Mouse (Mus musculus) heart, embryonic 13.5 days (tissue): ENCODE results near the gene Hcar1. TPM values are rescaled to one million over a fixed set of nuclear protein-coding genes. Genes with fewer than 3 reads are reported as not detected.

ENCODE experiments used
- ATAC-seq: fragments of 200-750 bp; cut with Nextera tagmentation; 2 replicates; pipeline ENCODE4 v1.8.0; 2017; ENCODE audit warnings: moderate TSS enrichment; ENCODE audit not compliant: insufficient number of reproducible peaks, low FRiP score, low TSS enrichment; ENCODE audit errors: extremely low read depth
- H3K27ac ChIP-seq: fragments of 300-500 bp; sonication (generic); replicated peaks from 2 replicates; pipeline ENCODE4 v1.5.1; 2015; ENCODE audit warnings: moderate library complexity, mild to moderate bottlenecking, inconsistent platforms
- H3K27me3 ChIP-seq: fragments of 300-500 bp; sonication (generic); replicated peaks from 2 replicates; pipeline ENCODE4 v1.6.1; 2015; ENCODE audit warnings: mild to moderate bottlenecking, inconsistent platforms
- H3K36me3 ChIP-seq: fragments of 300-500 bp; sonication (generic); 2 replicates; pipeline ENCODE4 v1.6.1; 2015; ENCODE audit warnings: mild to moderate bottlenecking, inconsistent platforms
- H3K4me1 ChIP-seq: fragments of 300-500 bp; sonication (generic); 2 replicates; pipeline ENCODE4 v1.6.1; 2015; ENCODE audit warnings: inconsistent platforms
- H3K4me2 ChIP-seq: fragments of 300-500 bp; sonication (generic); 2 replicates; pipeline ENCODE4 v1.6.1; 2015; ENCODE audit warnings: inconsistent platforms, mild to moderate bottlenecking, moderate library complexity
- H3K4me3 ChIP-seq: fragments of 300-500 bp; sonication (generic); 2 replicates; pipeline ENCODE4 v1.5.1; 2015; ENCODE audit warnings: moderate library complexity, mild to moderate bottlenecking, inconsistent platforms
- H3K9ac ChIP-seq: fragments of 300-500 bp; sonication (generic); 2 replicates; pipeline ENCODE4 v1.6.1; 2015; ENCODE audit warnings: inconsistent platforms, mild to moderate bottlenecking, moderate library complexity
- H3K9me3 ChIP-seq: fragments of 300-500 bp; sonication (generic); 2 replicates; pipeline ENCODE4 v1.6.1; 2016; ENCODE audit warnings: inconsistent platforms
- WGBS: fragments of 180-500 bp; shearing (Covaris S2); methylation state at CpG from one replicate; pipeline ENCODE4 v1.1.7; 2015; ENCODE audit warnings: mixed read lengths; 5-methylcytosine and 5-hydroxymethylcytosine counted together
- polyA plus RNA-seq: library from polyadenylated mRNA; unstranded; fragments of >200 nt; fragmentation: Nextera tagmentation; extraction: Ambion mirVana; gene quantifications from 2 replicates; pipeline ENCODE4 v1.2.1, GENCODE M21; 2015

Gene Hcar1
- 0.10 and 0.20 TPM in 2 replicates for polyA plus RNA-seq

DNA sequence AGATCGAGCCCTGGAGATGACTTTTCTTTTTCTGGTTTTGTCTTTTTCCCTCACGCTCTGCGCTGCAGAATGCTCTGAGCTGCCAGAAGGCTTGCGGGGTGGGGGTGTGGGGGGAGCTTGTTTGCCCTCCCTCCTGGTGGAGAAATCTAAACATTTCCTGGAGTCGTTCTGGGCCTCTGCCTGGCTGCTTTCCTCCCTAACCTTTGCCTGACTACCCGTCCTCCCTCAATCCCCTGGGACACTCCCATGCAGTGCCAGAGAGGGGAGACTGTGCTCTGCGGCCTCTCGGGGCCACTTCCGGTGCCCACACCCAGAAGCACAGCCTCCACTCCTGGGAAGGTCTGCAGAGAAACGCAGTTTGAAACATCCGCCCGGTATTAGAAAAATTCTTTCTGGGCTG lies at the start of gene Hcar1:
Hcar1 (minus strand) TSS at position 93 of the 400 bp plus-strand sequence.
- H3K36me3 ChIP-seq = no peaks in the 10 kb centered on the region
- 0 out of 2 replicates have a peak within 1 kb of the TSS, but pooled peaks have one; percentile 33 for H3K9ac ChIP-seq
- peaks cover 10% of the 10 kb centered on the region; the same call in 1 of the 2 replicates for H3K4me1 ChIP-seq
- peak within 1 kb of the TSS; percentile 35; the same call in 1 of the 2 replicates for H3K4me2 ChIP-seq
- no peaks in the 10 kb centered on the region for H3K9me3 ChIP-seq
- no peak for ATAC-seq
- no peak within 1 kb of the TSS for H3K4me3 ChIP-seq
- WGBS = 49% methylated on average over 12 of the region's 12 CpGs
- H3K27me3 ChIP-seq = no peaks in the 10 kb centered on the region; the same call in 1 of the 2 replicates
- no peak within 1 kb of the TSS for H3K27ac ChIP-seq

DNA sequence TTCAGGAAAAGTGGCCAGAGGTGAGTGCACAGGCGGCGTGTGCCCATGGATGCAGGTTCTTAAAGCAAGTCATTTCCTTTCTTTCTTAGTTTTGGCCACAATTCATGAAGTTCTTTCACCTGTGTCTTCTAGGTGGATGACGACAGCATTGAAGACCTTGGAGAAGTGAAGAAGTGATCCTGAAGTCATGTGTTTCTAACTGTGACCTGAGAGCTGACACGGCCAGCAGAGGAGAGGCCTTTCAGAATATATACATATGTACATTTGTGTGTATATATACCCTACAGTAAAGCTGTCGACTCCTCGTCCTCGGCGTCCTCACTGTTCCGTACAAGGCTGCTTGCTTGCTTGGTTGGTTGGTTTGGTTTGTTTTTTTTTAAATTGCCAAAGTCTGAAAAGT lies 47.3 kb upstream of the Hcar1 start, which contains the start of gene Gm43518:
Gm43518 (plus strand) TSS at position 301 of the 400 bp plus-strand sequence.
- Histone ChIP-seq H3K27me3 (no peaks in the 10 kb centered on the region), H3K9me3 (no peaks in the 10 kb centered on the region), H3K4me3 (no peak within 1 kb of the TSS), H3K4me2 (no peak within 1 kb of the TSS), H3K9ac (no peak within 1 kb of the TSS), H3K27ac (no peak within 1 kb of the TSS), H3K4me1 (peaks cover 7% of the 10 kb centered on the region), H3K36me3 (peaks cover 77% of the 10 kb centered on the region)
- 91% methylated on average over 9 of the region's 9 CpGs for WGBS
- ATAC-seq = no peak

DNA sequence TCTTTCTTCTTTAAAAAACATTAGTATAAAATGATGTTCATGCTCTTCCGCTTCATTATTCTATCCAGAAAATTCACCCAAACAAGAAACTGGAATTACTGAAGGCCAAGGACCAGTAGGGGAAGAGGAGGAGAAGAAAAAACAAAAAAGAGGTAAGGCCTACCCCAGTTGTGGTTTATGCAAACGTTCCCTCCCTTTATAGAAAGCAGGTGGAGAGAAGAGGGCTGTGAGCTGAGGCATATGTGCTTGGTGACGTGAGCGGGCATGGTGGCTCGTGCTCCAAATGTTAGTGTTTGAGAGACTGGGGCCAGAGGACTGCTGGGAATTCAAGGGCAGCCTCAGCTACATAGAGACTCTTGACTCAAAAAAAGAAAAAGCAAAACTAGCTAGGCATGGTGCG lies 42.3 kb upstream of the Hcar1 start:
- Histone ChIP-seq H3K36me3 (peaks cover 94% of the 10 kb centered on the region), H3K4me3 (no peak overlapping the region), H3K9me3 (no peaks in the 10 kb centered on the region), H3K27me3 (no peaks in the 10 kb centered on the region), H3K4me2 (no peak overlapping the region), H3K9ac (no peak overlapping the region), H3K4me1 (no peaks in the 10 kb centered on the region), H3K27ac (no peak overlapping the region)
- WGBS = 89% methylated on average over 6 of the region's 6 CpGs
- no peak for ATAC-seq

DNA sequence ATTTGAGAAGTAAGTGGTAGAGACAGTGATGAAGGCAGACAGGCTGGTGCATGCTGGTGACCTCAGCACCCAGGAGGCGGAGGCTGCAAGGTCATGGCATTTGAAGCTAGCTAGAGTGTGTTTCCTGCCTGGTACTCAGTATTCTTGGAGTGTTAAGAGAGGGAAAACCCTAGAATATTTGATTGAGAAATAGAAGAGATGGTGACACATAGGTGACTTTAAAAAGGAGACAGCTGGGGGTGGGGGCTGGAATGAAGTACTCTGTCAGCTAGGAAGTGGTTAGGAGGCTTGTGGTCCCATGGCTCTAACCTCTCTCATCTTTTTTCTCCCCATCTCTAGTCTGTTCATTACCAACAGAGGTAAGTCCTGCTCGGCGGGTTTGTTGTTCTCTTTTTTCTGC lies 35.0 kb upstream of the Hcar1 start:
- no peaks in the 10 kb centered on the region for H3K9me3 ChIP-seq
- H3K4me1 ChIP-seq = peaks cover 12% of the 10 kb centered on the region
- no peak overlapping the region for H3K27ac ChIP-seq
- 84% methylated on average over 3 of the region's 3 CpGs for WGBS
- ATAC-seq = no peak
- H3K27me3 ChIP-seq = no peaks in the 10 kb centered on the region
- no peak overlapping the region for H3K4me3 ChIP-seq
- H3K36me3 ChIP-seq = peaks cover 98% of the 10 kb centered on the region
- H3K4me2 ChIP-seq = no peak overlapping the region
- H3K9ac ChIP-seq = no peak overlapping the region

DNA sequence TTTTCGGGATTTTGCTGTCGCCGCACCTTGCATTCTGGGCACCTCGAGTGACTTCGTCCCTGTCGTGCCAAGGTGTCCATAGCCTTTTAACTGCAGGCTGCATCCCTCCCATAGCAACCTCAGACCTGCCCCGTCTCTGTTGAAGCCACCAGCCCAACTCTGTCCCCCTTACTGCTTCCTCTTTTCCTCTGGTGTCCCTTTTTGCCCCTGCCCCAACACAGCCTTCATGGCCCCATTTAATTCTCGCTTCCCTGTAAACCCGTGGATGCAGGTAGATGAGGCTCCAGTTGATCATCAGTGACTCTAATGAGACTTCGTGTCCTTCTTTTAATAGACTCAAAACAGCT lies 27.8 kb upstream of the Hcar1 start:
- H3K9ac ChIP-seq = peak overlapping the region; percentile 98
- peaks cover 20% of the 10 kb centered on the region for H3K4me1 ChIP-seq
- peak overlapping the region; percentile 82; the same call in 1 of the 2 replicates for H3K27ac ChIP-seq
- no peak for ATAC-seq
- H3K36me3 ChIP-seq = peaks cover 45% of the 10 kb centered on the region
- H3K4me3 ChIP-seq = peak overlapping the region; percentile 84
- no peaks in the 10 kb centered on the region for H3K27me3 ChIP-seq
- peak overlapping the region; percentile 97 for H3K4me2 ChIP-seq
- no peaks in the 10 kb centered on the region for H3K9me3 ChIP-seq
- 2% methylated on average over 10 of the region's 10 CpGs for WGBS

DNA sequence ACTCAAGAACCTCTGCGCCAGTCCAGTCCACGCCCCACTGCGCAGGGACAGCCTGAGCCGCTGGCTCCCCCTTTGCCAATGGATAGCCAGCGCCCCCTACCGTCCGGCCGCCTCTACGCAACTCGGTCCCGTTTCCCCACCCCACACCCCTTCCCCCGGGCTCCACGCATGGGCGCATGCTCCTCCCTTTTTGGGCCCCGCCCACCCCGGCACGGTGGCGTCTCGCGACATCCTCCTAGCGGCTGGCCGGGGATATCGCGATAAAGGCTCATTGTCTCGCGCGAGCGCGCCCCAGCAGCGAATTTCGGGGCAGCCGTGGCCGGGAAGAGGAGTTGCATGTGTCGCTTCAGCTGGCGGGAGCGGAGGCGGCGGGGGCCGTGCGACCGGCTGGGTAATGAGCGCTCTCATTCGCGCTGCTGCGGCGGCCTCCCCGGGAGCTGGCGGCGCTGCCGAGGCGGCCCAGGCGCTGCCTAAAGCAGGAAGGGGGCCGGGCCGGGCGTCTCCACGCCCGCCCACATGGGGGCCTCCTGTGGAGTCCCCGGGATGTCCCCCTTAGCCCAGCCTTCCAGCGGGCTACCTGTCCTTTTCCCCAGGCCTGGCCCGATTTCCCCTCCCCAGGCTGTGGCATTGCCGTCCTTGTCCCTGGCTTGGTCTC lies 27.3 kb upstream of the Hcar1 start, which contains the start of gene Denr:
Denr (plus strand) TSS at position 200 of the 655 bp plus-strand sequence.
- Histone ChIP-seq H3K36me3 (peaks cover 40% of the 10 kb centered on the region), H3K9me3 (no peaks in the 10 kb centered on the region), H3K9ac (peak within 1 kb of the TSS; percentile 98), H3K4me3 (peak within 1 kb of the TSS; percentile 84), H3K4me2 (peak within 1 kb of the TSS; percentile 97), H3K27ac (peak within 1 kb of the TSS; percentile 82), H3K4me1 (peaks cover 20% of the 10 kb centered on the region), H3K27me3 (no peaks in the 10 kb centered on the region)
- peak; percentile 91 for ATAC-seq
- under 1% methylated on average over 45 of the region's 61 CpGs for WGBS

DNA sequence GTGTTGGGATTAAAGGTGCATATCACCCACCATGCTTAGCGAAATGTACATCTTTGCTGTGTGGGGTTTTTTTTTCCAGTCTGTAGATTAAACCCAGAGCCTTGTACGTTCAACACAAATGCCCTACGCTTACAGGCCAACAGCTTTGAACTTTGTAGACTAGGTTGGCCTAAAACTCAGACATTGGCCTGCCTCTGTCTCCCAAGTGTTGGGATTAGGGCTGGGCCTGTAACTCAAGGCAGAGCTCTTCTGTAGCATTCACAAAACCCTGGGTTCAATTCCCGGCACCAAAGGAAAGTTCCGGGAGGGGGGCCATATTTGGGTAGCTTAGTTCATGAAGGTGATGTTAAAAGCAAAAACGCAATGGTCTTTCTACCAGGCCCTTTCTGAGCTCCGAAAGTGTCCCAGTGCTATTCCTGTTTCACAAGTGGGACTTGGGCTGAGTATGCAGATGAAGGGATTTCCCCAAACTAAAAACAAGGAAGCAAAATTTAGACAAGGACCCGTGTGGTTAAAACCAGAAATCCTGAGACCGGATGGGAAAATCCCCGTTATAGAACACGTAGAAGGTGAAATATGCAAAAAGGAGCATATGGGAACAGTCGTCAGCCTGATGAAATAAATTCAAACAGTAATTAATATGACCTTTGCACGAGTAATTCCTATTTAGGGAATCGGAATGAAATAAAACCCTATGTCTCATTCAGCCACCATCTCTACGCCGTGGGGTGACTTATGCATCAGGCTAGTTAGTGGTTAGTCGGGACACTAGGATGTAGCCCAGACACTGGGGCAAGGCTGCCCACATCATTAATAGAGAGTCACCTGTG lies 26.5 kb upstream of the Hcar1 start:
- Histone ChIP-seq H3K9me3 (no peaks in the 10 kb centered on the region), H3K9ac (peak overlapping the region; percentile 55; the same call in 1 of the 2 replicates), H3K27me3 (no peaks in the 10 kb centered on the region), H3K4me2 (peak overlapping the region; percentile 97), H3K4me1 (peaks cover 20% of the 10 kb centered on the region), H3K36me3 (peaks cover 32% of the 10 kb centered on the region), H3K4me3 (peak overlapping the region; percentile 84; the same call in 1 of the 2 replicates), H3K27ac (no peak overlapping the region)
- ATAC-seq = no peak
- WGBS = 69% methylated on average over 17 of the region's 17 CpGs

DNA sequence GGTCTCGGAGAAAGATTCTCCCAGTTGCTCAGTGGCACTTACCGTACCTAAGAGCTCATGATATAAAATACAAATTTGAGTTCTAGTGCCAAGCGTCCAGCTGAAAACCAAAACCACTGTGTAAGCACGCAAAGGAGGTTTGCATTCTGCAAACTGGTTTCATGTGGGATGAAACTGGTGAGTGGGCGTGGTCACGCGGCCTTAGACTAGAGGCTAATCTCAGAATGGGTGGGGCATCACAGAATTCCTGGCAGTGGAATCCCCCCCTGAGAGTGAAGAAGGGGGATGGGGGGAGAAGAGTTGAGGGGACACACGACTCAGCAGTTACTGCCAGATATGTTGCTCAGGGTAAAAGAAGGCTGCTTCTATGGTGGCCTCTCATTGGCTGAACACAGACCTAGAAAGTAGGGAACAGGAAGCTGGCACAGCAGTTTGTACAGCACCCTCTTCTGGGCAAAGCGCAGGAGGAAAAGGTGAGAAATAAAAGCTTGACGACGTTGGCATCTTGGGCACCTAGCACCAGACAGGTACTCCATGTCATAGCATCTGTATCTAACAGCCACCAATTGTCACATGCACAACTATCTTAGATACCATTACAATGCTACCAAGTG lies 24.3 kb upstream of the Hcar1 start:
- no peak overlapping the region for H3K4me3 ChIP-seq

DNA sequence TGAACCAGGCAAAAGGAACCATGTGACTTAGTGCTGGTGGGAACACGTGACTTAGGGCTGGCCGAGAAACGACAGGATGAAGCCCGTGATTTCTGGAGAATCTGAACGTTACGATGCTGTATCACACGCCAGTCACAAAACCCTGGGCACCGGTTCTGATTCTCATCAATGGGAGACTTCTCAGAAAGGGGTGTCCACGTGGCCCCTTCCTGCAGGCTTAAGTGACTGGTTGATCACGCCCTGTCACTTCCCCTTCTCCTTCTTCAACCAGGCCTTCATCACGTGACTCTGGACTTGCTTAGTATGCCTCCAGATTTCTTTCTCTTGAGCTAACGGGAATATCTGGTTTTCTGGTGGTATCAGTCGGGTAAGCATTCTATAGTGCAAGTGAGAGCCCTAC lies 17.5 kb upstream of the Hcar1 start:
- H3K27ac ChIP-seq = no peak overlapping the region
- no peak overlapping the region for H3K4me3 ChIP-seq
- H3K9ac ChIP-seq = no peak overlapping the region
- no peak for ATAC-seq
- 72% methylated on average over 13 of the region's 13 CpGs for WGBS
- no peaks in the 10 kb centered on the region for H3K4me1 ChIP-seq
- no peaks in the 10 kb centered on the region for H3K9me3 ChIP-seq
- H3K4me2 ChIP-seq = no peak overlapping the region
- H3K36me3 ChIP-seq = no peaks in the 10 kb centered on the region
- H3K27me3 ChIP-seq = no peaks in the 10 kb centered on the region

More for the DNA sequence above, 24.3 kb upstream of the Hcar1 start:
- no peak for ATAC-seq
- H3K27ac ChIP-seq = no peak overlapping the region
- H3K36me3 ChIP-seq = peaks cover 11% of the 10 kb centered on the region
- H3K27me3 ChIP-seq = no peaks in the 10 kb centered on the region
- H3K4me2 ChIP-seq = no peak overlapping the region
- no peaks in the 10 kb centered on the region for H3K9me3 ChIP-seq
- H3K4me1 ChIP-seq = peaks cover 17% of the 10 kb centered on the region
- 63% methylated on average over 11 of the region's 11 CpGs for WGBS
- H3K9ac ChIP-seq = no peak overlapping the region

DNA sequence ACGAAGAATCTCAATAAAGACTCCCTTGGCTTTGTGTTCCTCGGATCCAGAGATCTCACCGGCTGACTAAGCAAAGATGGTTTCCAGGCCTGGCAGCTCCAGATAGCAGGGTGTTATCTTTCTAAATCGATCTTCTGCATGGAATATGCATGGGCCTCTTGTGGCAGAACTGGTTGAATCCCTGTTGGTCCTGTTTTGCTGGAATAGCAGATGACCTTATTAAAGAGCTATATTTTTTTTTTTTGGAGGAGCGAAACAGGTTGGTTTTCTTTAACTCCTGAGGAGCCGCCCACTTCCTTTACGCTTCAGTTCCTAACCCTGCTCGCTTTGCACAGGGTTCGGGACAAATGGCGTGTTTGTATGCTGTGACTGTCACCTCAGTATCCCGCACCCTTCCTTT lies 16.6 kb upstream of the Hcar1 start:
- Histone ChIP-seq H3K4me3 (no peak overlapping the region), H3K36me3 (no peaks in the 10 kb centered on the region), H3K27ac (no peak overlapping the region), H3K27me3 (no peaks in the 10 kb centered on the region), H3K9me3 (no peaks in the 10 kb centered on the region), H3K4me2 (no peak overlapping the region), H3K4me1 (peaks cover 5% of the 10 kb centered on the region; the same call in 1 of the 2 replicates), H3K9ac (no peak overlapping the region)
- no peak for ATAC-seq
- WGBS = 77% methylated on average over 11 of the region's 11 CpGs

DNA sequence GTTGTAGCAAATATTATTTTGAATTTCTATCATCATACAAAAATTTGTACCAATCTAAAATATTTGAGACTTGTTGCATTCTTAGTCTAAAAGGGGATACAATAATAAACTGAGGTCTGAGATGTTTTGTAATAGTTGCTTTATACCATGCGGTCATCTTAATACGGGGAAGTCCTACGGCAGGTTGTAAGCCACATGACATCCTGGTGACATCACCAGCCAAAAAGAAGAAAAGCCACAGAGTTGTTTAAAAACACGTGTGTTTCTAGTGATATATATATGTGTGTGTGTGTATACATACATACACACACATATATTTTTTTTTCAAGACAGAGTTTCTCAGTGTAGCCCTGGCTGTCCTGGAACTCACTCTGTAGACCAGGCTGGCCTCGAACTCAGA lies 13.7 kb upstream of the Hcar1 start:
- no peaks in the 10 kb centered on the region for H3K9me3 ChIP-seq
- no peak overlapping the region for H3K4me2 ChIP-seq
- no peaks in the 10 kb centered on the region for H3K27me3 ChIP-seq
- no peak overlapping the region for H3K27ac ChIP-seq
- H3K4me1 ChIP-seq = peaks cover 5% of the 10 kb centered on the region; the same call in 1 of the 2 replicates
- ATAC-seq = no peak
- 87% methylated on average over 5 of the region's 5 CpGs for WGBS
- no peak overlapping the region for H3K9ac ChIP-seq
- no peaks in the 10 kb centered on the region for H3K36me3 ChIP-seq
- H3K4me3 ChIP-seq = no peak overlapping the region
